Mouse (Mus musculus): ENCODE measurements around the gene Ppp1r13b. TPM values are rescaled to one million over a fixed set of nuclear protein-coding genes. Genes with fewer than 3 reads are reported as not detected.

Ppp1r13b gene
- total and polyA plus RNA-seq, 3 experiments, result 1.5 to 8.7 TPM; not detected in 1

DNA sequence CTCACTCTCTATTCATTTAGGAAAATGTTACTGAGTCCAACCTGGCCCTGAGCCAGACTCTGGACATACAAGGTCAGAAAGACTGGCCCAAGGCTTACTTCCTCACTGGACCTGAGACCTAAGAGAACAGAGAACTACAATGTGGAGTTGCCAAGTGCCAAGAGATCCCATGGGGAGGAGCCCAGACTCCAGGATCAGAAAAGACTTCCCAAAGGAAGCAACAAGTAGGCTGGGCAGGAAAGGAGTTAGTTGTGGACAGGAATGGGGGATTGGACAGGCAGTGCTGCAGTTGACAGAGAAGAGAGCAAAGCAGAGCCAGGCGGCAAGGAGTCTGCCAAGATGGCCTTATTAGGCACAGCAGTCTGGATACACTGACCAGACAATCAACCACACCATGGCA, 13.8 kb downstream of the Ppp1r13b start:
- H3K79me2 ChIP-seq (ENCODE audit: control insufficient read depth, insufficient read depth, low read length, poor library complexity), result no peaks in the 10 kb centered on the region
- no peak for DNase-seq (ENCODE audit: low read depth, low spot score)
- peaks cover 8 to 18% of the 10 kb centered on the region in 2 experiments for H3K4me1 ChIP-seq (ENCODE audit: control insufficient read depth in 1 of 2, insufficient read depth in 2 of 2, low read length in 2 of 2)
- TF ChIP-seq ELF1 (IDR thresholded peaks at IDR 0.05; ENCODE audit: low read depth, low read length) (no peak), MYB (IDR thresholded peaks at IDR 0.05; ENCODE audit: low read depth, low read length) (no peak), ZMIZ1 (IDR thresholded peaks at IDR 0.05; ENCODE audit: low read depth, low read length) (no peak), POLR2A (IDR thresholded peaks at IDR 0.05; ENCODE audit: control insufficient read depth in 1 of 2, insufficient read depth in 1 of 2, low read depth in 1 of 2, low read length in 2 of 2, poor library complexity in 1 of 2) (no peak), TCF12 (IDR thresholded peaks at IDR 0.05; ENCODE audit: low read depth, low read length) (no peak), MEF2A (IDR thresholded peaks at IDR 0.05; ENCODE audit: extremely low read depth, insufficient replicate concordance, low read depth, low read length, poor library complexity, severe bottlenecking) (no peak), MAZ (IDR thresholded peaks at IDR 0.05; ENCODE audit: low read depth, low read length) (no peak), KAT2A (conservative IDR thresholded peaks at IDR 0.05; ENCODE audit: low read depth, low read length) (no peak), POLR2AphosphoS5 (IDR thresholded peaks at IDR 0.05; ENCODE audit: borderline replicate concordance, low read depth, low read length) (no peak), UBTF (IDR thresholded peaks at IDR 0.05; ENCODE audit: borderline replicate concordance, insufficient read depth, low read depth, low read length) (no peak), RAD21 (IDR thresholded peaks at IDR 0.05; ENCODE audit: low read depth, low read length) (no peak), NRF1 (IDR thresholded peaks at IDR 0.05; ENCODE audit: insufficient read depth, low read depth, low read length, poor library complexity, severe bottlenecking) (no peak), RCOR1 (IDR thresholded peaks at IDR 0.05; ENCODE audit: low read depth, low read length) (no peak), POLR2AphosphoS2 (IDR thresholded peaks at IDR 0.05; ENCODE audit: low read length) (no peak), ETS1 (IDR thresholded peaks at IDR 0.05; ENCODE audit: low read depth, low read length) (no peak), CHD1 (IDR thresholded peaks at IDR 0.05; ENCODE audit: low read depth, low read length) (no peak), USF1 (IDR thresholded peaks at IDR 0.05; ENCODE audit: low read depth, low read length) (no peak), JUND (IDR thresholded peaks at IDR 0.05; ENCODE audit: low read depth, low read length) (no peak)
- H3K36me3 ChIP-seq (ENCODE audit: control insufficient read depth in 1 of 2, insufficient read depth in 2 of 2, low read length in 2 of 2), result peaks cover 0 to 16% of the 10 kb centered on the region in 2 experiments; a peak in 2 of 4 replicates
- H3K4me3 ChIP-seq (ENCODE audit: control insufficient read depth in 1 of 2, insufficient read depth in 1 of 2, low read depth in 2 of 2, low read length in 2 of 2), result no peak overlapping the region
- no peaks in the 10 kb centered on the region for H3K9me3 ChIP-seq (replicated peaks; ENCODE audit: insufficient read depth, low read length)
- no peaks in the 10 kb centered on the region for H3K27me3 ChIP-seq (ENCODE audit: control insufficient read depth in 1 of 2, insufficient read depth in 2 of 2, low read length in 2 of 2)
- H3K9ac ChIP-seq (ENCODE audit: control insufficient read depth, low read depth, low read length, poor library complexity, severe bottlenecking), result no peak overlapping the region
- H3K27ac ChIP-seq (ENCODE audit: control insufficient read depth, low read depth, low read length), result no peak overlapping the region

DNA sequence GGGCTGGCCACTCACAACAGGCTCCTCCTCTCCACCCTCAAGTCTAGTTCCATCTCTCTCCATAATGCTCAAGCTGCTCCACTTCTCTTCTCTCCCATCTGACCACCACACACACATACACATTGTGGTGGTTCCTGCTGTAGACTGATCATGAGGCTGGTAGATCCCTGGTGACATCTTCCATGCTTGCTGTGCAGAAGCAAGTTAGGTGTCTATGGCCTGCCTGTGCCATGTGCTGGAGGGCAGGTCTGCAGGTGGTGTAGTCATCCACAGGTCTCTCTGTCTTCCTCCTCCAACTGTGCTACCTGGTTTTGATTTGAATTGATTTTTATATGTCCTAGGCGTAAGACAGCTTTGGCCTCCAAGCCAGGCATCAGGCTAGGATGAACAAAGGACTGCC, 14.9 kb downstream of the Ppp1r13b start:
- DNase-seq (ENCODE audit: low read depth, low spot score), result no peak
- H3K4me1 ChIP-seq (ENCODE audit: control insufficient read depth in 1 of 2, insufficient read depth in 2 of 2, low read length in 2 of 2), result peaks cover 11 to 15% of the 10 kb centered on the region in 2 experiments
- H3K27ac ChIP-seq (ENCODE audit: control insufficient read depth, low read depth, low read length), result no peak overlapping the region
- H3K27me3 ChIP-seq (ENCODE audit: control insufficient read depth in 1 of 2, insufficient read depth in 2 of 2, low read length in 2 of 2), result no peaks in the 10 kb centered on the region
- TF ChIP-seq TCF12 (IDR thresholded peaks at IDR 0.05; ENCODE audit: low read depth, low read length) (no peak), HCFC1 (IDR thresholded peaks at IDR 0.05; ENCODE audit: low read depth, low read length) (no peak), E2F4 (IDR thresholded peaks at IDR 0.05; ENCODE audit: borderline replicate concordance, low read depth, low read length) (no peak), BHLHE40 (IDR thresholded peaks at IDR 0.05; ENCODE audit: borderline replicate concordance, low read depth, low read length) (no peak), NRF1 (IDR thresholded peaks at IDR 0.05; ENCODE audit: insufficient read depth, low read depth, low read length, poor library complexity, severe bottlenecking) (no peak), CTCF (IDR thresholded peaks at IDR 0.05 in 2 of 3, conservative IDR thresholded peaks at IDR 0.05 in 1 of 3; ENCODE audit: control insufficient read depth in 1 of 3, insufficient read depth in 1 of 3, low read depth in 2 of 3, low read length in 3 of 3, poor library complexity in 1 of 3, severe bottlenecking in 1 of 3) (no peak), CHD1 (IDR thresholded peaks at IDR 0.05; ENCODE audit: low read depth, low read length) (no peak), ZNF384 (IDR thresholded peaks at IDR 0.05; ENCODE audit: low read depth, low read length) (no peak), RCOR1 (IDR thresholded peaks at IDR 0.05; ENCODE audit: low read depth, low read length) (no peak)
- no peaks in the 10 kb centered on the region for H3K9me3 ChIP-seq (replicated peaks; ENCODE audit: insufficient read depth, low read length)
- H3K4me3 ChIP-seq (ENCODE audit: control insufficient read depth in 1 of 2, insufficient read depth in 1 of 2, low read depth in 2 of 2, low read length in 2 of 2), result no peak overlapping the region
- no peaks in the 10 kb centered on the region for H3K79me2 ChIP-seq (ENCODE audit: control insufficient read depth, insufficient read depth, low read length, poor library complexity)
- H3K36me3 ChIP-seq (ENCODE audit: control insufficient read depth in 1 of 2, insufficient read depth in 2 of 2, low read length in 2 of 2), result peaks cover 0 to 17% of the 10 kb centered on the region in 2 experiments; a peak in 2 of 4 replicates
- H3K9ac ChIP-seq (ENCODE audit: control insufficient read depth, low read depth, low read length, poor library complexity, severe bottlenecking), result no peak overlapping the region

Data from MEL (cell line).